Mouse (Mus musculus) lung, embryonic 14.5 days (tissue): ENCODE measurements around the gene Foxk1. TPM values are rescaled to one million over a fixed set of nuclear protein-coding genes. Genes with fewer than 3 reads are reported as not detected.
A peak's percentile ranks its signal among the peaks of the same experiment; 100 is the strongest.

Experiments used
- ATAC-seq: fragments of 200-750 bp; cut with Nextera tagmentation; 2 replicates; pipeline ENCODE4 v1.8.0; 2017; ENCODE audit warnings: mild to moderate bottlenecking, moderate TSS enrichment, moderate library complexity; ENCODE audit not compliant: insufficient read depth
- DNase-seq: peaks from one replicate; pipeline ENCODE4 v3.0.0-alpha.2; 2015
- H3K27ac ChIP-seq: fragments of 300-500 bp; sonication (generic); 2 replicates; pipeline ENCODE4 v1.5.1; 2014; ENCODE audit warnings: low read depth, mild to moderate bottlenecking, moderate library complexity
- H3K27me3 ChIP-seq: fragments of 300-500 bp; sonication (generic); 2 replicates; pipeline ENCODE4 v1.6.1; 2014; ENCODE audit warnings: low read length, control low read depth; ENCODE audit not compliant: insufficient read depth
- H3K36me3 ChIP-seq: fragments of 300-500 bp; sonication (generic); 2 replicates; pipeline ENCODE4 v1.6.1; 2014; ENCODE audit warnings: control low read depth; ENCODE audit not compliant: insufficient read depth
- H3K4me1 ChIP-seq: fragments of 300-500 bp; sonication (generic); 2 replicates; pipeline ENCODE4 v1.6.1; 2014; ENCODE audit warnings: antibody characterized with exemption, control low read depth; ENCODE audit not compliant: insufficient read depth
- H3K4me2 ChIP-seq: fragments of 300-500 bp; sonication (generic); 2 replicates; pipeline ENCODE4 v1.6.1; 2014; ENCODE audit warnings: mild to moderate bottlenecking
- H3K4me3 ChIP-seq: fragments of 300-500 bp; sonication (generic); 2 replicates; pipeline ENCODE4 v1.5.1; 2014; ENCODE audit warnings: low read depth, low read length
- H3K9ac ChIP-seq: fragments of 300-500 bp; sonication (generic); 2 replicates; pipeline ENCODE4 v1.6.1; 2014
- H3K9me3 ChIP-seq: fragments of 300-500 bp; sonication (generic); 2 replicates; pipeline ENCODE4 v1.6.1; 2016; ENCODE audit warnings: low read depth, low read length, control low read depth
- CTCF ChIP-seq: IDR thresholded peaks from 2 replicates; pipeline ENCODE4 v1.5.1; 2016; ENCODE audit warnings: antibody characterized with exemption, low read depth
- WGBS: fragments of 180-500 bp; shearing (Covaris S2); extraction: QIAGEN DNeasy Blood & Tissue Kit; methylation state at CpG from one replicate; pipeline ENCODE4 v1.1.7; 2014; 5-methylcytosine and 5-hydroxymethylcytosine counted together
- polyA plus RNA-seq: library from polyadenylated mRNA; unstranded; fragments of >200 nt; fragmentation: Nextera tagmentation; extraction: Ambion mirVana; gene quantifications from 2 replicates; pipeline ENCODE4 v1.2.1, GENCODE M21; 2014

The Foxk1 gene
- polyA plus RNA-seq, 1 experiment from 2014 or later = 7.9 TPM

- H3K27me3 ChIP-seq = no peaks in the 10 kb centered on the region
- H3K4me3 ChIP-seq = no peak overlapping the region
- H3K9me3 ChIP-seq = no peaks in the 10 kb centered on the region
- 72% methylated on average over 12 of the region's 12 CpGs for WGBS
- no peaks in the 10 kb centered on the region for H3K4me1 ChIP-seq
- DNase-seq (no peak), ATAC-seq (no peak)
- no peak overlapping the region for H3K4me2 ChIP-seq
- H3K9ac ChIP-seq = no peak overlapping the region
- 0 out of 2 replicates have a peak, but pooled peaks cover 4% of the 10 kb centered on the region for H3K36me3 ChIP-seq
- H3K27ac ChIP-seq = no peak overlapping the region
- TF ChIP-seq CTCF = no peak
Measured at GRCm38 (mm10) chr5:142477346-142477745, 76.0 kb downstream of the Foxk1 start.

DNA sequence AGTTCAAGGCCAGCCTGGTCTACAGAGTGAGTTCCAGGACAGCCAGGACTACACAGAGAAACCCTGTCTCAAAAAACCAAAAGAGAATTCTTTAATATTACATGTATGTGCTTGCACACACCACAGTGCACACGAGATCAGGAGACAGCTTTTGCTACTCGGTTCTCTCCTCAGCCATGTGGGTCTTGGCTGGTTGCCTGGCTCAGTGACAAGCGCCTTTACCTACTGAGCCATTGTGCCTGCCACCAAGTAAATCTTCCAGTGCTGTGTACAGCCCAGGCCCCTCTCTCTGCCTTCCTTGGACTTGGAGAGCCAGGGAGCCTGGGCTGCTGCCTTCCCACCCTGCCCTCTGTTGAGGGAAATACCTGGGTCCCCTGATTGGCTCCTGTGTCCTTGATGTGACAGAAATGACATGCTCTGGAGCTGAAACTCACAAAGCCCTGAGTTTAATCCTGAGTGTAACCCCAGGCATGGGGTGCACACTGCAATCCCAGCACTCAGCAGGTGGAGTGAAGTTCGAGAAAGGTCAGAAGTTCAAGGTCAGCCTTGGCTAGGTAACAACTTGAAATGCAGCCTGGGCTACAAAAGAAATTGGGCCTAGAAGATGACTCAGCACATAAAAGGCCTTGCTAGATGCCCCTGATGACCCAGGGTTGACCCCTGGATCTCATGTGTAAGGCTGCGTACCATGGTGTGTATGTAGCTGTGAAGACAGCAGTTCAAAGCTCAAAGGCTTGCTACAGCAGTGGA lies 76.7 kb downstream of the Foxk1 start:
- 76% methylated on average over 5 of the region's 5 CpGs for WGBS
- H3K27ac ChIP-seq = no peak overlapping the region
- no peak overlapping the region for H3K4me3 ChIP-seq
- H3K9ac ChIP-seq = no peak overlapping the region
- no peaks in the 10 kb centered on the region for H3K4me1 ChIP-seq
- TF ChIP-seq CTCF = no peak
- no peak overlapping the region for H3K4me2 ChIP-seq
- H3K9me3 ChIP-seq = no peaks in the 10 kb centered on the region
- H3K36me3 ChIP-seq = 0 out of 2 replicates have a peak, but pooled peaks cover 4% of the 10 kb centered on the region
- no peak for DNase-seq
- H3K27me3 ChIP-seq = no peaks in the 10 kb centered on the region
- ATAC-seq = no peak

DNA sequence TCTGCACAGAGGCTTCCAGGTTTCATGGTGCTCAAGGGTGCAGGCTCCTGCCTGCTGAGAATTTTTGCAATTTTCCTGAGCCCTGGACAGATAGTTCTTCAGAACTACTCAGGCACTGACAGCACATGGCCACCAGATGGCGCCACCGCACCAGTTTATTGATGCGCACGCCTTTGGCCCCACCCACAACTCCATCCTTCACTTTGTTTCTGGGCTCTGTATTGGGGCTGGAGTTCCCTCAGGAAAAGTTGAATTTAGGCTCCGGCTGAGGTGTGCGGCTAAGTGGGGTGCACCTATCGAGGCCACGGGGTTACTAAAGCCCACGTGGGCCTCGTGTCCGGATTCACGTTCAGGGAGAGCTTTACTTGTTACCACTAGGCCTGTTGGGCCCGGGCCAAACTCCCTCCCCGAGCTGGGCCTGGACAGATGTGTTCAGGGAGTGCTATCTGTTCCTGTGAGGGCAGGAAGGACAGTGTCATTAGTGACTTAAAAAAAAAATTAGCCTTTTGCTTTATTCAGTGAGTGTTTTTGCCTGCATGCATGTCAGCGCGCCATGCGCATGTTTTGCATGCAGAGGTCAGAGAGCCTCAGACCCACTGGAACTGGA lies 77.6 kb downstream of the Foxk1 start:
- H3K9ac ChIP-seq = no peak overlapping the region; the same call in 1 of the 2 replicates
- TF ChIP-seq CTCF = peak; percentile 96
- 0 out of 2 replicates have a peak overlapping the region, but pooled peaks have one; percentile 6 for H3K4me3 ChIP-seq
- H3K4me2 ChIP-seq = peak overlapping the region; percentile 50
- ATAC-seq = peak; percentile 72
- no peaks in the 10 kb centered on the region for H3K27me3 ChIP-seq
- H3K36me3 ChIP-seq = 0 out of 2 replicates have a peak, but pooled peaks cover 4% of the 10 kb centered on the region
- no peaks in the 10 kb centered on the region for H3K9me3 ChIP-seq
- H3K4me1 ChIP-seq = no peaks in the 10 kb centered on the region
- 29% methylated on average over 17 of the region's 17 CpGs for WGBS
- peak; percentile 95 for DNase-seq
- 0 out of 2 replicates have a peak overlapping the region, but pooled peaks have one; percentile 4 for H3K27ac ChIP-seq

GRCm38 (mm10) chr5:142482512-142482911 lies 81.2 kb downstream of the Foxk1 start:
- Histone ChIP-seq H3K4me2 (no peak overlapping the region), H3K9me3 (no peaks in the 10 kb centered on the region), H3K4me1 (no peaks in the 10 kb centered on the region), H3K27ac (no peak overlapping the region), H3K4me3 (no peak overlapping the region), H3K36me3 (no peaks in the 10 kb centered on the region), H3K27me3 (no peaks in the 10 kb centered on the region), H3K9ac (no peak overlapping the region)
- 53% methylated on average over 2 of the region's 2 CpGs for WGBS
- DNase-seq (peak; percentile 27), ATAC-seq (no peak)
- TF ChIP-seq CTCF = peak; percentile 55; the same call in 1 of the 2 replicates

GRCm38 (mm10) chr5:142483581-142483980 lies 82.3 kb downstream of the Foxk1 start:
- Histone ChIP-seq H3K27ac (no peak overlapping the region), H3K4me1 (no peaks in the 10 kb centered on the region), H3K9ac (no peak overlapping the region), H3K36me3 (no peaks in the 10 kb centered on the region), H3K4me3 (no peak overlapping the region), H3K27me3 (no peaks in the 10 kb centered on the region), H3K4me2 (no peak overlapping the region), H3K9me3 (no peaks in the 10 kb centered on the region)
- WGBS = 89% methylated on average over 5 of the region's 5 CpGs
- DNase-seq (no peak), ATAC-seq (no peak)
- no peak for TF ChIP-seq CTCF

DNA sequence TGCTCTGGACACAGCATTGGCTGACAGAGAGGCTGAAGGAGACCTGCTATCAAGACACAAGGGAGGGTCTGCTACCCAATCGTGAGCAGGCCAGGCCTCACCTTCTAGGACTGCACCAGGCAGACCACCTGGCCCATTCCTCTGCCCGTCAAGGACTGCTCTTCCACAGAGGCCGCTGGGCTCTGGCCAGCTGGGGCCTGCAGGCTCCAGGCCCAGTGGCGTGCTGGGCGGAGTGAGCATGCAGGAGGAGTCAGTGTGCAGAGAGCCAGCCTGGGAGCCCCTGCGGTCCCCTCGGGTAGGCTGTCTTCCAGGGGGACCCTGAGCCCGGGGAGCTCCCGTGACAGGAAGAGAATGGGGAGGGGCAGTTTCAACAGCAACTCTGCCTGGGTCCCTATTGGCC lies 85.4 kb downstream of the Foxk1 start:
- H3K4me3 ChIP-seq = no peak overlapping the region
- WGBS = 54% methylated on average over 9 of the region's 9 CpGs
- no peak for DNase-seq
- H3K4me2 ChIP-seq = no peak overlapping the region
- no peaks in the 10 kb centered on the region for H3K36me3 ChIP-seq
- no peaks in the 10 kb centered on the region for H3K9me3 ChIP-seq
- peak; percentile 44; the same call in 1 of the 2 replicates for ATAC-seq
- no peak for TF ChIP-seq CTCF
- no peaks in the 10 kb centered on the region for H3K4me1 ChIP-seq
- H3K9ac ChIP-seq = no peak overlapping the region
- H3K27ac ChIP-seq = no peak overlapping the region
- H3K27me3 ChIP-seq = no peaks in the 10 kb centered on the region

DNA sequence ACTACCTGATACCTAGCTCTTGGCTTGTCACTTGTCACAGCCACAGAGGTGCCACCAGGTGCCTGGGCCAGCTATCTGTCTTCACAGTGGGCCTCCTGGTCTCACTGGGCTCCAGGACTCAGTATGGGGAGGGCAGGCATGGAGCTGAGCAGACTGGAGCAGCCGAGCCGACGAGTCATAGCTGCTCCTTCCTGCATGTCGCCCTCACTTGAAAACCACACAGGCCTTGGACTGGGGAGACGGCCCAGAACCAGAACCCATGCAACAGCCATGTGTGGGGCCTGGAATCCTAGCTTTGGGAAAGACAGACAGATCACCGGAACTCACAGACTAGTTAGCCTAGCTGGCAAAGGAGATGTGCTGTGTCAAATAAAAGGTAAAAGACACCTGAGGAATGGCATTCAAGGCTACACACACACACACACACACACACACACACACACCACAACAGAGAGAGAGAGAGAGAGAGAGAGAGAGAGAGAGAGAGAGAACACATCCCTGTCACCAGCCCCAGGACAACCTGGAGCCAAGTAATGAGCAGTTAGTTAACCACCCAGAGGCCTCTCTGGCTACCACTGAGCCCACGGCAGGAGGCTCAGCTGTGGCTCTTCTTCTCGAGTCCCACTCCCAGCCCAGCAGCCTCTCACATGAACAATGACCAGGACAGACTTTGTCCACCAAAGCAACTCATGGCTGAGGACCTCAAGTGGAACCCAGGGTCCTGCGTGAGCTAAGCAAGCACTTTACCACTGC lies 88.8 kb downstream of the Foxk1 start:
- no peaks in the 10 kb centered on the region for H3K9me3 ChIP-seq
- H3K36me3 ChIP-seq = no peaks in the 10 kb centered on the region
- 62% methylated on average over 9 of the region's 9 CpGs for WGBS
- H3K4me1 ChIP-seq = no peaks in the 10 kb centered on the region
- DNase-seq (no peak), ATAC-seq (no peak)
- no peak for TF ChIP-seq CTCF
- no peaks in the 10 kb centered on the region for H3K27me3 ChIP-seq
- H3K9ac ChIP-seq = no peak overlapping the region
- H3K4me3 ChIP-seq = no peak overlapping the region
- no peak overlapping the region for H3K4me2 ChIP-seq
- H3K27ac ChIP-seq = no peak overlapping the region
